Mouse (Mus musculus) ES-E14 (cell line): Measurements from ENCODE around the gene Olfr813. TPM values are rescaled to one million over a fixed set of nuclear protein-coding genes. Genes with fewer than 3 reads are reported as not detected.
"Not testable (repeated sequence)": the region's sequence is repeated elsewhere in the genome, so short reads cannot be mapped to it uniquely, and the experiment has no call there.

Experiments used
- DNase-seq: peaks from one replicate; pipeline ENCODE4 v3.0.0-alpha.2; 2013; ENCODE audit warnings: low read depth, low spot score
- H3K27ac ChIP-seq: 2 replicates; pipeline ENCODE4 v1.5.1; 2012; ENCODE audit warnings: low read depth, mild to moderate bottlenecking, low read length, moderate library complexity, mixed read lengths; ENCODE audit not compliant: poor library complexity, insufficient read depth, severe bottlenecking
- H3K36me3 ChIP-seq: 2 replicates; pipeline ENCODE4 v1.6.1; 2012; ENCODE audit warnings: mild to moderate bottlenecking, low read length, moderate library complexity, mixed read lengths; ENCODE audit not compliant: control insufficient read depth, poor library complexity, insufficient read depth, severe bottlenecking
- H3K4me1 ChIP-seq, 2 experiments: fragments of 150-350 bp in 1 of 2; sonication (generic) in 1 of 2; 2 replicates each; pipeline ENCODE4 v1.6.1; 2012; ENCODE audit warnings: low read length in 2 of 2, mild to moderate bottlenecking in 1 of 2, mixed read lengths in 1 of 2; ENCODE audit not compliant: control insufficient read depth in 2 of 2, insufficient read depth in 2 of 2, poor library complexity in 1 of 2
- H3K4me3 ChIP-seq, 2 experiments: fragments of 150-350 bp in 1 of 2; sonication (generic) in 1 of 2; 2 replicates each; pipeline ENCODE4 v1.5.1; 2012; ENCODE audit warnings: low read length in 2 of 2, low read depth in 1 of 2, mild to moderate bottlenecking in 1 of 2, mixed read lengths in 1 of 2; ENCODE audit not compliant: insufficient read depth in 1 of 2, poor library complexity in 1 of 2, severe bottlenecking in 1 of 2
- H3K9ac ChIP-seq: 2 replicates; pipeline ENCODE4 v1.6.1; 2012; ENCODE audit warnings: low read depth, mild to moderate bottlenecking, low read length, mixed read lengths; ENCODE audit not compliant: poor library complexity, insufficient read depth, severe bottlenecking
- H3K9me3 ChIP-seq: fragments of 150-350 bp; sonication (generic); 2 replicates; pipeline ENCODE4 v1.6.1; 2012; ENCODE audit warnings: low read depth, mild to moderate bottlenecking, low read length; ENCODE audit not compliant: control insufficient read depth, insufficient read depth
- CHD2 ChIP-seq: IDR thresholded peaks from 2 replicates; pipeline ENCODE4 v1.6.1; 2014; ENCODE audit warnings: mild to moderate bottlenecking, low read depth, low read length, inconsistent platforms
- HCFC1 ChIP-seq: IDR thresholded peaks from 2 replicates; pipeline ENCODE4 v1.6.1; 2012; ENCODE audit warnings: low read length, inconsistent platforms, borderline replicate concordance; ENCODE audit not compliant: insufficient read depth
- MAFK ChIP-seq: IDR thresholded peaks from 2 replicates; pipeline ENCODE4 v1.6.1; 2014; ENCODE audit warnings: mild to moderate bottlenecking, low read depth, low read length, inconsistent platforms; ENCODE audit not compliant: insufficient read depth
- ZC3H11A ChIP-seq: IDR thresholded peaks from 2 replicates; pipeline ENCODE4 v1.6.1; 2012; ENCODE audit warnings: low read depth, mild to moderate bottlenecking, inconsistent platforms, low read length, borderline replicate concordance
- ZNF384 ChIP-seq: IDR thresholded peaks from 2 replicates; pipeline ENCODE4 v1.6.1; 2012; ENCODE audit warnings: low read depth, low read length, inconsistent platforms
- in situ Hi-C, 2 experiments: fragments of 600-800 bp; cut with MboI; formaldehyde crosslinking; loops; one replicate each; pipeline ENCODE4 v1.15.1; 2025; ENCODE audit warnings: low sequenced_read_pairs in 2 of 2, inconsistent platforms in 1 of 2; ENCODE audit not compliant: unreplicated experiment in 2 of 2
- total RNA-seq: library from RNA; depleted of rRNA; stranded (reverse); fragments of 300-350 nt; gene quantifications from 2 replicates; pipeline ENCODE4 v1.2.3, GENCODE M21; 2012; rRNA removed

The Olfr813 gene
- total RNA-seq, 1 experiment, result not detected

DNA sequence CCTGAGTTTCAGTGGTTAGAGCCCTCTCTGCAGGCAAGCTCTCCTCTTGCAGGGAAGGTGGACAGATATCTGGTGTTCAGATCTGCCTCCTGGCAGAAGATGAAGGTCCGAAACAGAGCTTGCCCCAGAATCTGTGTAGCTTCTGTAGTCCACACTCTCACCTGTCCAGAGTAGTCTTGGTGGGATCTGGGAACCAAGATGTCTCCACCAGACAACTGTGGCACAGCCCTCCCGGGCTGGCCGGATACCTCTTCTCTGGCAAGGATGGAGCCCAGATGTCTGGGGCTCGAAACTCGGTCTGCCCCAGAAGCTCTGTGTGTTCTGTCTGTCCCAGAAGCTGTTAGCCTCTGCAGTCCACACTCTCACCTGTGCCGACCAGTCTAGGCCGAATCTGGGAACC, 30.8 kb downstream of the Olfr813 start:
- no peak for DNase-seq
- no peak overlapping the region for H3K27ac ChIP-seq
- H3K9me3 ChIP-seq, result no peaks in the 10 kb centered on the region
- H3K36me3 ChIP-seq, result no peaks in the 10 kb centered on the region
- in situ Hi-C loops, result no loop called here
- TF ChIP-seq ZNF384, result no peak
- no peak for TF ChIP-seq MAFK
- no peak for TF ChIP-seq CHD2
- TF ChIP-seq ZC3H11A, result no peak
- TF ChIP-seq HCFC1, result no peak
- H3K4me3 ChIP-seq, result no peak overlapping the region
- H3K4me1 ChIP-seq, result no peaks in the 10 kb centered on the region
- H3K9ac ChIP-seq, result no peak overlapping the region

DNA sequence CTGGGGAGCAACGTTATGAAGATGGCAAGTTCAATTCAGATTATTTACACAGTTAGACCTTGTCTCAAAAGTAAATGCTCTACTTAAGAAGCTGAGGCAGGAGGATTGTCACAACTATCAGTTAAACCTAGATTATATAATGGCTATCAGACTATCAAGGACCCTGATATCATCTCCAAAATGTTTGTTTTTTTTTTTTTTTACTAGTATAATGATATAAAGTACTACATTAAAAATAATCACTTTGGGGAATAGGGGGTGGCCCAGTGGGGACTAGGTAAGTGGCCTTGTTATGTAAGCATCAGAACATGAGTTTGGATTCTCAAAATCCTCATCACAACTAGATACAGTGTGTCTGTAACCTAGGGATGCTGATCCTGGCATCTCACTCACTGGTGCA, 50.6 kb downstream of the Olfr813 start, which contains the start of gene Olfr815:
Gene Olfr815, minus strand, starts transcription at position 101 of the 400 bp plus-strand sequence.
- H3K4me3 ChIP-seq, H3K9me3 ChIP-seq, DNase-seq, in situ Hi-C loops, H3K36me3 ChIP-seq, H3K4me1 ChIP-seq, H3K9ac ChIP-seq, H3K27ac ChIP-seq: not testable (repeated sequence)

Other genes with a start within 250 kb of the Olfr813 start
- not detected in 2 replicates for gene Olfr796, start 242.8 kb upstream of the Olfr813 start, total RNA-seq
- not detected in 2 replicates for gene Olfr798, start 227.4 kb upstream of the Olfr813 start, total RNA-seq
- not detected in 2 replicates for gene Olfr799, start 217.9 kb upstream of the Olfr813 start, total RNA-seq
- not detected in 2 replicates for gene Olfr800, start 197.7 kb upstream of the Olfr813 start, total RNA-seq
- gene Olfr801, start 181.5 kb upstream of the Olfr813 start, total RNA-seq, result not detected in 2 replicates
- not detected in 2 replicates for gene Olfr802, start 167.2 kb upstream of the Olfr813 start, total RNA-seq
- not detected in 2 replicates for gene Olfr803, start 161.1 kb upstream of the Olfr813 start, total RNA-seq
- gene Olfr804, start 152.2 kb upstream of the Olfr813 start, total RNA-seq, result not detected in 2 replicates
- not detected in 2 replicates for gene Olfr805, start 126.0 kb upstream of the Olfr813 start, total RNA-seq
- gene Olfr806, start 113.4 kb upstream of the Olfr813 start, total RNA-seq, result not detected in 2 replicates
- gene Olfr807, start 97.6 kb upstream of the Olfr813 start, total RNA-seq, result not detected in 2 replicates
- gene Olfr808, start 89.9 kb upstream of the Olfr813 start, total RNA-seq, result not detected in 2 replicates
- gene Olfr809, start 80.7 kb upstream of the Olfr813 start, total RNA-seq, result not detected in 2 replicates
- gene Olfr810, start 60.5 kb upstream of the Olfr813 start, total RNA-seq, result not detected in 2 replicates
- not detected in 2 replicates for gene Olfr811, start 51.0 kb upstream of the Olfr813 start, total RNA-seq
- gene Olfr812, start 9.3 kb upstream of the Olfr813 start, total RNA-seq, result not detected in 2 replicates
- 0.22 and 0.26 TPM in 2 replicates for gene Olfr814, start 24.5 kb downstream of the Olfr813 start, total RNA-seq
- 0.58 and 0.63 TPM in 2 replicates for gene Olfr815, start 50.5 kb downstream of the Olfr813 start, total RNA-seq
- gene Olfr816, start 60.2 kb downstream of the Olfr813 start, total RNA-seq, result not detected in 2 replicates
- gene Olfr818, start 93.7 kb downstream of the Olfr813 start, total RNA-seq, result not detected in 2 replicates
- gene Olfr819, start 111.9 kb downstream of the Olfr813 start, total RNA-seq, result not detected in 2 replicates
- not detected in 2 replicates for gene Olfr247, start 120.8 kb downstream of the Olfr813 start, total RNA-seq
- gene Gm10310, start 129.7 kb downstream of the Olfr813 start, total RNA-seq, result not detected in 2 replicates
- gene Olfr820, start 157.3 kb downstream of the Olfr813 start, total RNA-seq, result not detected in 2 replicates
- gene Olfr821, start 175.0 kb downstream of the Olfr813 start, total RNA-seq, result not detected in 2 replicates
- gene Olfr822, start 215.8 kb downstream of the Olfr813 start, total RNA-seq, result not detected in 2 replicates